Mouse (Mus musculus): ENCODE measurements at regions not wholly inside any gene's neighbourhood (a gene's known extent, or its start where the extent isn't known, plus 50 kb on each side); places are given as distances from the start of the nearest gene placed in this dataset.

DNA sequence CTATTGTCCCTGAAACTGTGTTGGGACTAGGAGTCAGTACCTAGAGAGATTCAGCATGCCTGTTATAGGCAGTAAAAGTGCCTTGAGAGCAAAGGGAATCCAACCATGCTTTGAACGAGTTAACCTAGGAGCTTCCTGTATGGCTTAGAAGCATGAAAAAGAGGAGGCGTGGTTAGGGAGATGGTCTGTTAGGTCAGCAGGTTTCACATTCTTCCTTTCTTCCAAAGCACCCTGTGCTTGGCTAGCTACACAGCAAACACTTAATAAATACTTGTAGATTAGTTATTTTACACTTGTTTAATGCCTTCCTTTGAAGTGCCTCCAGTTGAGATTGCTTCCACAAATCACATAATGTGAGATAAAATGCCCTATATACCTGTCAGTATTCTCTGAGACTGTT lies 284.9 kb upstream of the Adgra3 start:
- H3K27me3 ChIP-seq = no peaks in the 10 kb centered on the region
- H3K9me3 ChIP-seq = no peaks in the 10 kb centered on the region
- H3K4me1 ChIP-seq = no peaks in the 10 kb centered on the region
- H3K4me3 ChIP-seq = no peak overlapping the region
- H3K9ac ChIP-seq (replicated peaks) = no peak overlapping the region
- no peak overlapping the region for H3K4me2 ChIP-seq (replicated peaks)
- H3K36me3 ChIP-seq = no peaks in the 10 kb centered on the region
- H3K27ac ChIP-seq (replicated peaks) = no peak overlapping the region
- 78% methylated on average over 2 of the region's 2 CpGs for WGBS
- no peak for ATAC-seq (ENCODE audit: low FRiP score, low read depth)

GRCm38 (mm10) chr5:50309491-50309890 lies 250.7 kb upstream of the Adgra3 start:
- ATAC-seq (ENCODE audit: low FRiP score, low read depth) = no peak
- Histone ChIP-seq H3K36me3 (no peaks in the 10 kb centered on the region), H3K4me1 (no peaks in the 10 kb centered on the region), H3K27ac (replicated peaks) (no peak overlapping the region), H3K9ac (replicated peaks) (no peak overlapping the region), H3K9me3 (no peaks in the 10 kb centered on the region), H3K4me3 (no peak overlapping the region), H3K4me2 (replicated peaks) (no peak overlapping the region), H3K27me3 (no peaks in the 10 kb centered on the region)
- 78% methylated on average over 1 of the region's 1 CpGs for WGBS

DNA sequence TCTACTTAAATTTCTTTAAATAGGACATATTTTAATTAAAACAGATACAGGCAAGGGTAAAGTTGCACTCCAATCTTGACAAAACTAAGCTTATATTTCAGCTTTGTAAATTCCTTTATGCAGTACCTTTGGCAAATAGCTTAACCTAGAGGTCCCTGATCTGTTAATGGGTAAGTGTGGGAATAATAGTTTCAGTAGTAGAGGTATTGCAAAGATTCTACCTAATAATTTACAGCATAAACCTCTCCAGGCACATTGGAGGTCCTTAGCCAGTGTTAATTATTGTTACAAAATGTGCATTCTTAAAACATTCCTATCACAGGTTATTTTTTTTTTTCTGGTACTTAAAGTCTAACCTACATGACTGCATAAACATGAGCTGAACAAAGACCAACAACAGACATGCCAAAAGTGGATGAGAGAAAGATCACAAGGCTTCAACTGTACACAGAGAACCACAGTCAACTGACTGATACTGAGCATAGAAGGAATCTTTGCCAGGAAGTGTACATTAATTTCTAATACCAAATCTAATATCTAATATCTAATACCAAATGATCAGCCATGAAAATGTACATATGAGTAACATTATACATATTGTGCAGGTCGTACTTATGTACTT lies 245.2 kb upstream of the Adgra3 start:
- no peaks in the 10 kb centered on the region for H3K9me3 ChIP-seq
- no peak overlapping the region for H3K9ac ChIP-seq (replicated peaks)
- ATAC-seq (ENCODE audit: low FRiP score, low read depth) = no peak
- no peaks in the 10 kb centered on the region for H3K27me3 ChIP-seq
- no peaks in the 10 kb centered on the region for H3K36me3 ChIP-seq
- no peak overlapping the region for H3K4me2 ChIP-seq (replicated peaks)
- H3K4me1 ChIP-seq = no peaks in the 10 kb centered on the region
- no peak overlapping the region for H3K4me3 ChIP-seq
- WGBS = 73% methylated on average over 1 of the region's 1 CpGs
- no peak overlapping the region for H3K27ac ChIP-seq (replicated peaks)

DNA sequence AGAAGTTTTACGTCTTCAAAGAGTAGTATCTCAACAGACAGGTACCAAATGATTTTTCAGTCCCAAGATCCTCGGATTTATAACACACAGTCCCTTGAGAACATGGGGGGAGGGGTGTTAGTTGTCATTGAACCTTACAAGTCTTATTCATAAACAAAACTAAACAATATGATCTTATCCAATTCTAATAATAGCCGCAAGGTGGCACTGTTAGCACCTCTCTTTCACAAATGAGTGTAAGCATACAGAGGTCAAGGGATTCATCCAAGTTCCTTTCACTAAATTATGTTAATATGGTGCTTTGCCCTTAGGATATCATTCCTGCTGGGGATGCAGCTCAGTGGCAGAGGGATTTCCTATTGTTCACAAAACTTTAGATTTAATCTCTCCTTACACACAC lies 235.0 kb upstream of the Adgra3 start:
- Histone ChIP-seq H3K36me3 (no peaks in the 10 kb centered on the region), H3K9me3 (no peaks in the 10 kb centered on the region), H3K27ac (replicated peaks) (no peak overlapping the region), H3K4me2 (replicated peaks) (no peak overlapping the region), H3K4me3 (no peak overlapping the region), H3K9ac (replicated peaks) (no peak overlapping the region), H3K4me1 (no peaks in the 10 kb centered on the region), H3K27me3 (no peaks in the 10 kb centered on the region)
- no peak for ATAC-seq (ENCODE audit: low FRiP score, low read depth)
- WGBS = 68% methylated on average over 3 of the region's 3 CpGs

DNA sequence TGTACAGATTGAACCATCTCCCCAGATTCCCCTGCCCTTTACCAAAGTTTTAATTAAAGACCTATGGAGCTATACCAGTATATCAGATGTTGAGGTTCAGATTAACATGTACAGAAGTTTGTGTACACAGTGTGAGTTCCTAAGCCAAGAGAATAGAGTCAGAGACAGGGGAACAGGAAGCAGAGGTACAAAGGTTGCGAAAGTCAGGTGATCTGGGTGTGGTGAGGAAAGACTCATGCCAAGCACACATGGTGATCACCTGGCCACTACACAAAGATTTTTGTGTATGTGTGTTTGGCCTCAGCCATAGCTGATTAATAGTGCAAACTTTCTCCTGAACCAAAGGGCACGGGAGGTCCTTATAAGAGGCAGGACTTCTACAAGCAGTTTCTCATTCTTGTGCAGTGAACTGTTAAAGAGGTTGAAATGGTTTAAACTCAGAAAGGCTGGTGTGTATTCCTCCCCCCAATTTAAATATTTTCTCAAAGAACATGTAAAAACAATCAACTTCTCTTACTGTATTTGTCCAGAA lies 232.1 kb upstream of the Adgra3 start:
- no peak for ATAC-seq (ENCODE audit: low FRiP score, low read depth)
- WGBS = 75% methylated on average over 2 of the region's 2 CpGs
- no peak overlapping the region for H3K9ac ChIP-seq (replicated peaks)

DNA sequence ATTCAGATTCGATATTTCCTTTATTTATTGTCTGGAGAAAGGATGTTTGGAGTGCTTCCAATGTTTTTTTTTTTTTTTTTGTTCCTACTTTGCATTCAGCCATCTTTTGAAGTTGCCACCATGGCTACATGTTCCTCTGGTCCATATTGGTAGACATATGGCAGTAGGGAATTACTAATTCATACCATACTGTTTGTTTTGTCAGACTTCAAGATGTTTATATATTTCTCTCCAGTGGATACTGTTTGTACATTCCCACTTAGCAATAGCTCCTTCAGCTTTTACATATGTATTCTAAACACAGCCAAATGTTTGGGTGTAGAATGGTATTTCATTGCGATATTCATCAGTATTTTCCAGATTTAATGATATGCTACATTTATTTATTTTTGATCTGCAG lies 201.6 kb upstream of the Adgra3 start:
- Histone ChIP-seq H3K9ac (replicated peaks) (no peak overlapping the region), H3K27ac (replicated peaks) (no peak overlapping the region), H3K27me3 (no peaks in the 10 kb centered on the region), H3K36me3 (no peaks in the 10 kb centered on the region), H3K9me3 (no peaks in the 10 kb centered on the region), H3K4me1 (no peaks in the 10 kb centered on the region), H3K4me3 (no peak overlapping the region), H3K4me2 (replicated peaks) (no peak overlapping the region)
- 80% methylated on average over 2 of the region's 2 CpGs for WGBS
- no peak for ATAC-seq (ENCODE audit: low FRiP score, low read depth)

More for the DNA sequence above, 232.1 kb upstream of the Adgra3 start:
- Histone ChIP-seq H3K4me3 (no peak overlapping the region), H3K36me3 (no peaks in the 10 kb centered on the region), H3K4me1 (no peaks in the 10 kb centered on the region), H3K27ac (replicated peaks) (no peak overlapping the region), H3K9me3 (no peaks in the 10 kb centered on the region), H3K27me3 (no peaks in the 10 kb centered on the region), H3K4me2 (replicated peaks) (no peak overlapping the region)

- no peak overlapping the region for H3K27ac ChIP-seq (replicated peaks)
- H3K9me3 ChIP-seq = no peaks in the 10 kb centered on the region
- ATAC-seq (ENCODE audit: low FRiP score, low read depth) = no peak
- no peaks in the 10 kb centered on the region for H3K27me3 ChIP-seq
- H3K36me3 ChIP-seq = no peaks in the 10 kb centered on the region
- no peak overlapping the region for H3K9ac ChIP-seq (replicated peaks)
- no peak overlapping the region for H3K4me3 ChIP-seq
- 93% methylated on average over 1 of the region's 1 CpGs for WGBS
- H3K4me2 ChIP-seq (replicated peaks) = no peak overlapping the region
- no peaks in the 10 kb centered on the region for H3K4me1 ChIP-seq
Measured at GRCm38 (mm10) chr5:50258017-50258416, 199.2 kb upstream of the Adgra3 start.

GRCm38 (mm10) chr5:50234111-50234510 lies 175.3 kb upstream of the Adgra3 start:
- no peak for ATAC-seq (ENCODE audit: low FRiP score, low read depth)
- Histone ChIP-seq H3K27me3 (no peaks in the 10 kb centered on the region), H3K9me3 (no peaks in the 10 kb centered on the region), H3K36me3 (no peaks in the 10 kb centered on the region), H3K4me1 (no peaks in the 10 kb centered on the region), H3K4me2 (replicated peaks) (no peak overlapping the region), H3K9ac (replicated peaks) (no peak overlapping the region), H3K27ac (replicated peaks) (no peak overlapping the region), H3K4me3 (no peak overlapping the region)
- WGBS = 90% methylated on average over 2 of the region's 2 CpGs

DNA sequence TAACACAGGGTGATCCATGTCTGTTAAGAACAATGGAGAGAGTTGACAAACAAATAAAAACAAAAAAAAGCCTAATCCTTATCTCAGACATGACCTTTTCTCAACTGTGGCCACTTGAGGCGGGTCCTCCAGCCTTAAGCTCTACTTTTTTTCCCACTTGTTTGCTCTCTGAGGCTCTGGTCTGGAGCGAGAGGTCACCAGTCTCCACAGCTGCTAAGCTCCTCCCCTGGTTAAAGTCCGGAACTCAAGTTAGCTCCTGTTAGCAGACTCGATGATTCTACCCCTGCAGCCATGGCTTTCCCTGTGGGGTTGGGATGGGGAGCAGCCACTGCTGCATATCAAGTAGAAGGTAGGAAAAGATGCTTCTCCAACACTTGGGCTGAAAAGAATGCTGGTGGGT lies 158.2 kb upstream of the Adgra3 start:
- no peaks in the 10 kb centered on the region for H3K4me1 ChIP-seq
- ATAC-seq (ENCODE audit: low FRiP score, low read depth) = no peak
- 42% methylated on average over 4 of the region's 4 CpGs for whole genome bisulfite sequencing

GRCm38 (mm10) chr5:50215960-50216359 lies 157.2 kb upstream of the Adgra3 start:
- H3K27me3 ChIP-seq = no peaks in the 10 kb centered on the region
- no peak overlapping the region for H3K4me2 ChIP-seq (replicated peaks)
- WGBS = 50% methylated on average over 5 of the region's 5 CpGs
- no peaks in the 10 kb centered on the region for H3K4me1 ChIP-seq
- H3K27ac ChIP-seq (replicated peaks) = no peak overlapping the region
- no peaks in the 10 kb centered on the region for H3K9me3 ChIP-seq
- H3K36me3 ChIP-seq = no peaks in the 10 kb centered on the region
- H3K4me3 ChIP-seq = no peak overlapping the region
- no peak overlapping the region for H3K9ac ChIP-seq (replicated peaks)
- peak; percentile 52; the same call in 1 of the 2 replicates for ATAC-seq (ENCODE audit: low FRiP score, low read depth)

More for the DNA sequence above, 158.2 kb upstream of the Adgra3 start:
- Histone ChIP-seq H3K4me2 (replicated peaks) (no peak overlapping the region), H3K4me3 (no peak overlapping the region), H3K27ac (replicated peaks) (no peak overlapping the region), H3K36me3 (no peaks in the 10 kb centered on the region), H3K9me3 (no peaks in the 10 kb centered on the region), H3K27me3 (no peaks in the 10 kb centered on the region), H3K9ac (replicated peaks) (no peak overlapping the region)

DNA sequence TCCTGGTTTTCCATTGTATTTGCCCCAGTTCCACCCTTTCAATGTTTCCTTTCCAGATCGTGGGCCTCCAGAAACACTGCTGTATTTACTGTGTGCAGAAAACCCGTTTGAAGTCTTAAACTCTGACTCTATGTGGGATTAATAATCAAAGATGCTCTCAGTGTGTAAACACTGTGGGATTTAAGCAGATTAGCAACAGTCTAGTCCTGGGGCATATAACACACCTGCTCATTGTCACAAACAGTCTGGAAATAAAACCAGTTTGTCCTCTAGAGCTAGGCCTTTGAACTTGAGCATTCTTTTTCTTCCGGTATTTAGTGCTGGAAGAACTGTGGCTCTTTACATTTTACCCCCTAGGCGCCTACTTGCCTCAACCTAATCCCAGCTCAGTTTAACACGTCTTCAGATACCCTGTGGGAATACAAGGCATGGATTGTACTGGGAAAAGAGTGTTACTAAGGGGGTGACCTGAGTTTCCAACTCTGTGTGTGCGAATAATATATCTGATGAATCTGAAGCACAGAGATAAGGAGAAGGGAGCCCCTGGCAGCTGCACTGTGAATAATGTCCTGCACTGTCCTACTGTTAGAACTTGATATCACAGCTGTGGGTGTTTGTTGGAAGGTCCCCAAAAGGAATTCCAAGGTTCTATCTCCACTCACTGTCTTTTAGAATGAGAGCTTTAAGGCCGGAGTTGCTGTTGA lies 143.7 kb upstream of the Adgra3 start:
- Histone ChIP-seq H3K27me3 (no peaks in the 10 kb centered on the region), H3K4me2 (replicated peaks) (no peak overlapping the region), H3K9me3 (no peaks in the 10 kb centered on the region), H3K9ac (replicated peaks) (no peak overlapping the region), H3K4me1 (no peaks in the 10 kb centered on the region), H3K4me3 (no peak overlapping the region), H3K27ac (replicated peaks) (no peak overlapping the region), H3K36me3 (no peaks in the 10 kb centered on the region)
- 52% methylated on average over 7 of the region's 7 CpGs for WGBS
- ATAC-seq (ENCODE audit: low FRiP score, low read depth) = 0 out of 2 replicates have a peak, but pooled peaks have one; percentile 19

DNA sequence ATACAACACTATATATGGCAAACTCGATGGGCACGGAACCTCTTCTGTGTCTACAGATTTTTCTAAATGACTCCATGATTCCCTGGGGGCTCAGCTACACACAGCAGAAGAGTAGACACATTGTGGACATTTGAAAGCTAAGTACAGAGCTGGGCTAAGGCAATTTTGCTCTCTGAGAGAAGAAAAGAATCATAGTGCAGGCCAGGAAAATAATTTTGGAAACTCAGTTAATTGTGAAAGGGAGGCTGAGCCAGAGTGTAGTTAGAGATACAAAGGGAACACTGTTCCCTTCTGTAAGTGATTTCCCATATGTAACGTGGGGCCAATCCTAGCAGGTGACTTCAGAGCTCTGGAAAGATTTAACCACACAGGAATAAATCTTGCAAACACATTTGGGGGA lies 137.6 kb upstream of the Adgra3 start:
- Histone ChIP-seq H3K27ac (replicated peaks) (no peak overlapping the region), H3K9me3 (no peaks in the 10 kb centered on the region), H3K4me2 (replicated peaks) (no peak overlapping the region), H3K27me3 (no peaks in the 10 kb centered on the region), H3K4me3 (no peak overlapping the region), H3K4me1 (no peaks in the 10 kb centered on the region), H3K9ac (replicated peaks) (no peak overlapping the region), H3K36me3 (no peaks in the 10 kb centered on the region)
- ATAC-seq (ENCODE audit: low FRiP score, low read depth) = no peak
- 88% methylated on average over 3 of the region's 3 CpGs for WGBS

All from midbrain, embryonic 12.5 days (tissue).